Mouse (Mus musculus): ENCODE measurements around the gene Ubxn1. TPM values are rescaled to one million over a fixed set of nuclear protein-coding genes. Genes with fewer than 3 reads are reported as not detected.

Ubxn1 gene
- polyA plus RNA-seq, 1 experiment from 2014 or later: 166 TPM

DNA sequence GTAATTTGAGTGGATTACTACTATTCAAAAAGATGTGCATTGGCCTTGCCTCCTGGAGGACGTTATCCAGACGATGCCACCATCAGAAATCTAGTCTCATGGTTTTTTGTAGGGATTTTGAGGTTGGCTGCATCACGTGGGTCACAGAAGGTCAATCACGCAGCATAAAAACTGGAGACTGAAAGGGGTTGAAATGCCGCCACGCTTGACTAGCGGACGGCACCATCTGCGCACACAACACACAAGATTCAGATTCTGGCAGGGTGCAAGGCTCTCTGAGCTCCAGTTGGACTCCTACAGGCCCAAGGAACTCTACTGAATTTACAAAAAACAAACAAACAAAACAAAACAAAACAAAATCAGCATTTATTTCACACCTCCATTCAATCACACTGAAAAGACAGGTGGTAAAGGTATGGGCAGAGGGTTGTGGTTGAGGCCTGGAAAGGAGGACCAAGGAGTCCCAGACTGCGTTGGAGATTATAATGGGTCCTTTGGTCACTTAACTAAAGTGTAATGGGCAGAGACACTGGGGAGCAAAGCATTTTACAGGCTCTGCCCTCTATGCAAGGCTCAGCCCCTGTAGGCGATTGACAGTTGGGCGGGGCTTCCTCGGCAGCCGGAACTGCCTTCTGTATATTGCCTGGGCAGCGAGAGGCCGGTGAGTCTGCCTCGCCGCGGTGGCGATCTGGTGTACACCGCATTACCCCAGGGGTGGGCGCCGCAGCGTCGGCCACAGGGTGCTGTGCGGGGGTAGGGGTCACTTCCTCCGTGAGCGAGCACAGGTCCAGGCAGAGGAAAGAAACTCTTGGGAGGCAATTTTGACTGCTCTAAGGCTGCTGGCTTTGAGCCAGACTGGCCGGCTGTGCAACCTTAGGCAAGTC is 31.1 kb upstream of the Ubxn1 start:
- Histone ChIP-seq H3K36me3 (peaks cover 35% of the 10 kb centered on the region), H3K27me3 (no peaks in the 10 kb centered on the region), H3K4me3 (peak overlapping the region; percentile 70), H3K4me2 (peak overlapping the region; percentile 77), H3K9ac (peak overlapping the region; percentile 93), H3K4me1 (replicated peaks) (peaks cover 51% of the 10 kb centered on the region), H3K27ac (replicated peaks) (peak overlapping the region; percentile 99), H3K9me3 (no peaks in the 10 kb centered on the region)
- ATAC-seq (ENCODE audit: low read depth): no peak
- WGBS: 13% methylated on average over 29 of the region's 29 CpGs

DNA sequence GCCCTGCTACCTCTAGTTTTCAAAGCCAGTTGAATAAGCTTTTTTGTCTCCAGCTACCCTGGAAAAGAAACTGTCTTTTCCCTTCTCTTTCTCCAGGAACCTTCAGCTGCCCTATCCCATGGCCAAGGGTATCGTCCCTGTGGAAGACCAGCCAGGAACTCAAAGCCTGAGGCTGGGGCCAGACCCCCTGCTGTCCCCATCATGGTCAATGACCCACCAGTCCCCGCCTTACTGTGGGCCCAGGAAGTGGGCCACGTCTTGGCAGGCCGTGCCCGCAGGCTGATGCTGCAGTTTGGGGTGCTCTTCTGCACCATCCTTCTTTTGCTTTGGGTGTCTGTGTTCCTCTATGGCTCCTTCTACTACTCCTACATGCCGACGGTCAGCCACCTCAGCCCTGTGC is 30.3 kb upstream of the Ubxn1 start:
- Histone ChIP-seq H3K4me2 (peak overlapping the region; percentile 77), H3K4me3 (peak overlapping the region; percentile 70), H3K9me3 (no peaks in the 10 kb centered on the region), H3K27me3 (no peaks in the 10 kb centered on the region), H3K4me1 (replicated peaks) (peaks cover 51% of the 10 kb centered on the region), H3K27ac (replicated peaks) (peak overlapping the region; percentile 99; the same call in 1 of the 2 replicates), H3K36me3 (peaks cover 36% of the 10 kb centered on the region), H3K9ac (peak overlapping the region; percentile 93)
- ATAC-seq (ENCODE audit: low read depth): no peak
- 91% methylated on average over 7 of the region's 7 CpGs for WGBS

DNA sequence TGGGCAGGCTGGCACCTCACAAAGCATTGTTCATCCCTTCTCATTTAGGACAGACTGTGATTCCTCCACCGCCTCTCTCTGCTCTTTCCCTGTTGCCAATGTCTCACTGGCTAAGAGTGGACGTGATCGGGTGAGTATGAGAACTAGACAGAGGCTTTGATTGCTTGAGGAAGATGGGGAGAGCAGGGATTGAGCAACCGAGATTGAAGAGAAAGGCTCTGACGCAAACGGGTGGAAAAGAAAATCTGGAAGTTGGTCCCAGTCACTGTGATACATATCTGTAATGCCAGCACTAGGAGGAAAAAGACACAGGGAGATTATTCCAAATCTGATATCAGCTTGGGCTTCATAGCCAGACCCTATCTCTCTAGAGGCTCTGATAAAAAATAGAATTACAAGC is 28.3 kb upstream of the Ubxn1 start:
- no peaks in the 10 kb centered on the region for H3K9me3 ChIP-seq
- WGBS: 89% methylated on average over 6 of the region's 6 CpGs
- H3K4me3 ChIP-seq: no peak overlapping the region
- H3K36me3 ChIP-seq: peaks cover 52% of the 10 kb centered on the region
- no peak overlapping the region for H3K27ac ChIP-seq (replicated peaks)
- H3K9ac ChIP-seq: no peak overlapping the region
- no peaks in the 10 kb centered on the region for H3K27me3 ChIP-seq
- H3K4me1 ChIP-seq (replicated peaks): peaks cover 38% of the 10 kb centered on the region
- no peak overlapping the region for H3K4me2 ChIP-seq
- no peak for ATAC-seq (ENCODE audit: low read depth)

DNA sequence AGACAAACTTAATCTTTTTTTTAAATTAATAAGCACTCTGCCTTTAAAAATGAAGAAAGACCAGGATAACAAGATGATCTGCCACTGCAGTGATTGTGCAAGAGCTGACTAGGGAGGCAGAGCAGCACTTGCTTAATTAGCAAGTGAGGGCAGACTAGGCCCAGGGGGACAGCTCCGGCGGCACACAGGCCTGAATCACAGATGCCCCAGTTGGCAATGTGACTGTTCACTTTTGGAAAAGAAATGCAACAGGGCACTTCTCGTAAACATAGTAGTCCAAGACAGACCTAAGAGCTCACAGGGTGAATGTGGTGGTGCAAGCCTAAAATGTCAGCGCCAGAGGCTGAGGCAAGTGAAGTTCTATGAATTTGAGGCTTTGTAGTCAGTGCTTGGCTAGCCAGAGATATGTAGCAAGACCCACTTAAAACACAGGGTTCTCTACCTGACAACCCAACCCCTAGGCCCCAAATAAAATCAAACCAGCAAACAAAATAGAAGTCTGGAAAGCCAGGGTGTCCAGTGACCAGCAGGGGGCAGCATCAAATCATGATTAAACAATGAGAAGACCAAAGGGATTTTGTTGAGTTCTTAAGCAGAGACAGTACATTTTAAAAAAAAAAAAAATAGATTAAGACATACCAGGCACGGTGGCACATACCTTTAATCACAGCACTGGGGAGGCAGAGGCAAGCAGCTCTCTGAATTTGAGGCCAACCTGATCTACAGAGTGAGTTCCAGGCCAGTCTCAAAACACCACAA is 26.7 kb upstream of the Ubxn1 start:
- Histone ChIP-seq H3K9ac (no peak overlapping the region), H3K27me3 (no peaks in the 10 kb centered on the region), H3K4me2 (no peak overlapping the region), H3K4me3 (no peak overlapping the region), H3K36me3 (peaks cover 66% of the 10 kb centered on the region), H3K4me1 (replicated peaks) (peaks cover 25% of the 10 kb centered on the region), H3K9me3 (no peaks in the 10 kb centered on the region), H3K27ac (replicated peaks) (no peak overlapping the region)
- no peak for ATAC-seq (ENCODE audit: low read depth)
- 61% methylated on average over 5 of the region's 5 CpGs for WGBS

DNA sequence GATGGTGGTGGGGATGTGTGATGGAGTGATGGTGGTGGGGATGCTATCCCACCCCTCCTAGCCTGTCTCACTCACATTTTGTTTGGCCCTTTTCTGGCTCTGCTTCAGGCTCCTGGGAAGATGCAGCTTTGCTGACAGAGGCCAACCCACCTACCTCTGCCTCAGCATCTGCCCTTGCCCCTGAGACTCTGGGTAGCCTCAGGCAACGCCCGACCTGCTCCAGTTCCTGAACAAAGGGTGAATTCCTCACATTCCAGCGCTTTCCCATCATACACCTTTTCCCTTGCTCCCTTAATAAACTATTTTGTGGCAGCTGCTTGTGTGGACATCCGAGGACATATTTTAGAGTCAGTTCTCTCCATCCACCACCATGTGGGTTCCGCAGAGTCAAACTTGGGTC is 22.9 kb upstream of the Ubxn1 start:
- Histone ChIP-seq H3K9me3 (no peaks in the 10 kb centered on the region), H3K27me3 (no peaks in the 10 kb centered on the region), H3K4me3 (no peak overlapping the region), H3K9ac (0 out of 2 replicates have a peak overlapping the region, but pooled peaks have one; percentile 0), H3K4me1 (replicated peaks) (no peaks in the 10 kb centered on the region), H3K4me2 (no peak overlapping the region), H3K36me3 (peaks cover 53% of the 10 kb centered on the region), H3K27ac (replicated peaks) (no peak overlapping the region)
- ATAC-seq (ENCODE audit: low read depth): no peak
- 86% methylated on average over 5 of the region's 5 CpGs for WGBS

DNA sequence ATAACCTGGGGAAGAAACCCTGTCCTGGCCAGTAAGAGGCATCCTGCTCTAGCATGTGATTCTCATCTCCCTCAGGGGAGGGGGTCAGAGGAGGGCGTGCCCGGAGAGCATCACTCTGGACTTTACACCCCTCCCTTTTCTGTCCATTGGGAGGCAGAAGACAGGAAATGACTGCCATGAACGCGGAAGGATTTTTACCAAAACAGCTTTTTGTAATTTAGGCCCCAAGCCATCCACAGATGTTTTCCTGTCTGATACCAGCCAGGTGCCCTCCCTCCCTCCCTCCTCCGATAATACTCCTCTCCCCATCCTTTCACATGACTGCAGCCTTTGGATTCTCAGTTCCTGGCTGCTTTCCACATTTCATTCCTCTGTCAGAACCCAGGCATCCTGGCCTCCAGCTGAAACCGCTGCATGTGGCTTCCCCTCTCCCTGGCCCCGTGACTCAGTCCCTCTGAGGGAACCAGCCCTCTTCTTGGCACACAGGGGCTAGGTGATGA is 20.8 kb upstream of the Ubxn1 start, which contains the start of gene Lrrn4cl:
Gene Lrrn4cl (plus strand): TSS at position 367 of the 500 bp plus-strand sequence.
- Histone ChIP-seq H3K4me3 (no peak within 1 kb of the TSS), H3K4me2 (no peak within 1 kb of the TSS), H3K27me3 (no peaks in the 10 kb centered on the region), H3K9ac (0 out of 2 replicates have a peak within 1 kb of the TSS, but pooled peaks have one; percentile 43), H3K36me3 (peaks cover 40% of the 10 kb centered on the region), H3K4me1 (replicated peaks) (no peaks in the 10 kb centered on the region), H3K27ac (replicated peaks) (no peak within 1 kb of the TSS), H3K9me3 (no peaks in the 10 kb centered on the region)
- no peak for ATAC-seq (ENCODE audit: low read depth)
- WGBS: 38% methylated on average over 7 of the region's 7 CpGs

DNA sequence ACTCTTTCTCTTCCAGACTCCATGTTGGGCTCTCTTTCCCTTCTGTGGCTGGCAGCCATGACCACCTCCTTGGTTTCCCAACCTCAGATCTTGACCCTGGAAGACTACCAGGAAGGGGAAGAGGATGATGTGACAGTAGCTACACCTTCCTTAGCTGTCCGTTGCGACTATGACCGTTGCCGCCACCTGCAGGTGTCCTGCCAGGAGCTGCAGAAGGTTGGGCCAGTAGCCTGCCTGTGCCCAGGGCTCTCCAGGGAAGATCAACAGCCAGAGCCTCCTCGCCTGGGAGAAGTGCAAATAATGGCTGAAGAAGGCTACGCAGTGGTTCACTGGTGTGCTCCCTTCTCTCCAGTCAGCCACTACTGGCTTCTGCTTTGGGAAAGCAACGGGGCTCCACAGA is 19.7 kb upstream of the Ubxn1 start:
- WGBS: 52% methylated on average over 7 of the region's 7 CpGs

DNA sequence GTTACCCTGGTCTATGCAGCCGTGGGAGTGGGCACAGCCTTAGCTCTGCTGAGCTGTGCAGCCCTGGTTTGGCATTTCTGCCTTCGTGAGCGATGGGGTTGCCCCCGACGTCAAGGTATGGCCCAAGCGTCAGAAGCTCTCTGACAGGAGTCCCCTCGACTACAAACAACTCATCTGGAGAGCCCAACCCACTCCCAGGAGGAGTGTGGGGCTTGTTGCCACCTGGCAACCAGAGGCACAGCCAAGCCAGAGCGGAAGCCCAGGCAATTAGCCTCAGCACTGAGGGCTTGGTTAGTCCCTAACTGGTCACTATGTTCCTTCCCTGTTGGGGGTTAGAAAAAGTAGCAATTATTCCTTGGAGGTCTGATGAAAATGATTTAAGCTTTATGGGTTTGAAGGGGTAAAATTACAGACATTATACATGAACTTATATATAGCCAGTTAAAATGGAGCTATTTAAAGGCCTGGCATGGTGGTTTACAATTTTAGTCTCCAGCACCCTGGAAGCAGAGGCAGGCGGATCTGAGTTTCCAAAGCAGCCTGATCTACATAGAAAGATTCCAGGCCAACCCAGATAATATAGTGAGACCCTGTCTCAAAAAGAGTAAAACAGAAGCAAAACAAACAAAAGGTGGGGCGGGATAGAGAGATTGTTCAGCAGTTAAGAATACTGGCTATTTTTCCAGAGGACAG is 18.9 kb upstream of the Ubxn1 start:
- Histone ChIP-seq H3K4me1 (replicated peaks) (no peaks in the 10 kb centered on the region), H3K27me3 (no peaks in the 10 kb centered on the region; the same call in 1 of the 2 replicates), H3K9ac (no peak overlapping the region), H3K4me3 (no peak overlapping the region), H3K27ac (replicated peaks) (no peak overlapping the region), H3K36me3 (peaks cover 20% of the 10 kb centered on the region), H3K4me2 (no peak overlapping the region), H3K9me3 (no peaks in the 10 kb centered on the region)
- WGBS: 57% methylated on average over 10 of the region's 10 CpGs
- no peak for ATAC-seq (ENCODE audit: low read depth)

More for the DNA sequence above, 19.7 kb upstream of the Ubxn1 start:
- Histone ChIP-seq H3K9me3 (no peaks in the 10 kb centered on the region), H3K36me3 (peaks cover 28% of the 10 kb centered on the region), H3K4me3 (no peak overlapping the region), H3K27me3 (no peaks in the 10 kb centered on the region; the same call in 1 of the 2 replicates), H3K27ac (replicated peaks) (no peak overlapping the region), H3K4me2 (no peak overlapping the region), H3K4me1 (replicated peaks) (no peaks in the 10 kb centered on the region), H3K9ac (no peak overlapping the region)
- ATAC-seq (ENCODE audit: low read depth): no peak

DNA sequence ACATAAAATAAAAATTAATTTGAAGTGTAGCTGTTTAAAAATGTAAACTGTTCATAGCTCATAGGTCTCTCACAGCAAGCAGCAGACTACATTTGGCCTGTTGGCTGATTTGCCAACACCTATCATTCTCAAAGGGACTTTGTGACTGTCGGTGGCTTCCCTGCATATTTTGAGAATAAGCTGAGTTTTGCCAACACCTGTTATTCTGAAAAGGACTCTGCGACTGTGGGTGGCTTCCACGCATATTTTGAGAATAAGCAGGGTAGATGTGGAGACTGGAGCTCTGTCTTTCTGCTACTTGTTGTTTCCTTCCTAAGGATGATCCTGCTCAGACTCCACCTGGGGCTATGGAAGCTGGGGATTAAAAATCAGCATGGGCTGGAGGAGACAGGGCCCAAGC is 18.2 kb upstream of the Ubxn1 start:
- Histone ChIP-seq H3K27me3 (no peaks in the 10 kb centered on the region; the same call in 1 of the 2 replicates), H3K36me3 (peaks cover 13% of the 10 kb centered on the region), H3K9ac (no peak overlapping the region), H3K4me3 (no peak overlapping the region), H3K4me2 (no peak overlapping the region), H3K4me1 (replicated peaks) (no peaks in the 10 kb centered on the region), H3K9me3 (no peaks in the 10 kb centered on the region), H3K27ac (replicated peaks) (no peak overlapping the region)
- 83% methylated on average over 3 of the region's 3 CpGs for WGBS
- no peak for ATAC-seq (ENCODE audit: low read depth)

DNA sequence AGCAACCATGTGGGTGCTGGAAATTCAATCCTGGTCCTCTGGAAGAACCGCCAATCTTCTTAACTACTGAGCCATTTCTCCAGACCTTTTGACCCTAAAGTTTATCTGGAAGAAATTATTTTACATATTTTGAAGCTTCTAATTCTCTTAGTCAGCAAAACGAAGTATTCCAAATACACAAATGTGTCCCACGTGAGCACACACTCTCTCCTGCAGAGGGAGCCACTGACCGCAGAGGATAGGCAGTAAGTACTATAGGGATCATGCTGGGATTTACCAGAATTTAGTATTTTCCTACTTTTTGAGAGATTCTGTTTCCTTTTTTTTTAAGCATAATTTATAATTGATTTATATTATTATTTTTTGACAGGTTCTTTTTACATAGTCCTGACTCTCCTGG is 13.6 kb upstream of the Ubxn1 start:
- H3K4me2 ChIP-seq: no peak overlapping the region
- no peaks in the 10 kb centered on the region for H3K4me1 ChIP-seq (replicated peaks)
- no peak overlapping the region for H3K9ac ChIP-seq
- H3K36me3 ChIP-seq: no peaks in the 10 kb centered on the region
- ATAC-seq (ENCODE audit: low read depth): no peak
- no peak overlapping the region for H3K27ac ChIP-seq (replicated peaks)
- H3K4me3 ChIP-seq: no peak overlapping the region
- no peaks in the 10 kb centered on the region; the same call in 1 of the 2 replicates for H3K27me3 ChIP-seq
- WGBS: 42% methylated on average over 4 of the region's 4 CpGs
- no peaks in the 10 kb centered on the region for H3K9me3 ChIP-seq

DNA sequence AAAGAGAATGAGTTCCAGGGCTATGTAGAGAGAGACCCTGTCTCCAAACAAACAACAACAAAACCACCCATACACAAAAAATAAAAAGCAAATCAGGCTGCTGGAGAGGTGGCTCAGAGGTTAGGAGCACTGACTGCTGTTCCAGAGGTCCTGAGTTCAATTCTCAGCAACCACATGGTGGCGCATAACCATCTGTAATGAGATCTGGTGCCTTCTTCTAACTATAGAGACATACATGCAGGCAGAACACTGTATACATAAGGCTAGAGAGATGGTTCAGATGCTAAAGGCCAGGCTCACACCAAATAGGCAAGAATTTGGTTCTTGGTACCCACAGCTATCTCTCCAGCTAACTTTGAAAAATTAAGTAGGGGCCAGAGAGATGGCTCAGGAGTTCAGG is 12.3 kb upstream of the Ubxn1 start:
- no peak overlapping the region for H3K27ac ChIP-seq (replicated peaks)
- no peaks in the 10 kb centered on the region for H3K4me1 ChIP-seq (replicated peaks)
- H3K27me3 ChIP-seq: no peaks in the 10 kb centered on the region; the same call in 1 of the 2 replicates
- H3K9me3 ChIP-seq: no peaks in the 10 kb centered on the region
- ATAC-seq (ENCODE audit: low read depth): no peak
- no peak overlapping the region for H3K9ac ChIP-seq
- 23% methylated on average over 1 of the region's 1 CpGs for WGBS
- H3K36me3 ChIP-seq: no peaks in the 10 kb centered on the region
- H3K4me2 ChIP-seq: no peak overlapping the region
- H3K4me3 ChIP-seq: no peak overlapping the region
